Mouse (Mus musculus) forebrain, embryonic 11.5 days (tissue): Measurements from ENCODE around the gene Serpina7. TPM values are rescaled to one million over a fixed set of nuclear protein-coding genes. Genes with fewer than 3 reads are reported as not detected.

Source experiments
- ATAC-seq: fragments of 200-750 bp; cut with Nextera tagmentation; replicated peaks from 2 replicates; pipeline ENCODE4 v1.8.0; 2017; ENCODE audit warnings: moderate TSS enrichment; ENCODE audit not compliant: low FRiP score
- DNase-seq: peaks from one replicate; pipeline ENCODE4 v3.0.0-alpha.2; 2017; ENCODE audit warnings: low spot score
- H3K27ac ChIP-seq: fragments of 300-500 bp; sonication (generic); 2 replicates; pipeline ENCODE4 v1.5.1; 2014; ENCODE audit warnings: low read depth, low read length
- H3K27me3 ChIP-seq: fragments of 300-500 bp; sonication (generic); 2 replicates; pipeline ENCODE4 v1.6.1; 2014; ENCODE audit warnings: mild to moderate bottlenecking, low read length, mixed read lengths; ENCODE audit not compliant: control insufficient read depth, insufficient read depth
- H3K36me3 ChIP-seq: fragments of 300-500 bp; sonication (generic); 2 replicates; pipeline ENCODE4 v1.6.1; 2014; ENCODE audit warnings: mild to moderate bottlenecking, low read length, moderate library complexity, mixed read lengths; ENCODE audit not compliant: control insufficient read depth, insufficient read depth
- H3K4me1 ChIP-seq: fragments of 300-500 bp; sonication (generic); replicated peaks from 2 replicates; pipeline ENCODE4 v1.6.1; 2014; ENCODE audit warnings: low read length, mixed read lengths; ENCODE audit not compliant: control insufficient read depth, insufficient read depth
- H3K4me2 ChIP-seq: fragments of 300-500 bp; sonication (generic); 2 replicates; pipeline ENCODE4 v1.6.1; 2014; ENCODE audit warnings: low read depth, mild to moderate bottlenecking, low read length, moderate library complexity, mixed read lengths; ENCODE audit not compliant: severe bottlenecking
- H3K4me3 ChIP-seq: fragments of 300-500 bp; sonication (generic); 2 replicates; pipeline ENCODE4 v1.5.1; 2014; ENCODE audit warnings: low read depth, low read length
- H3K9ac ChIP-seq: fragments of 300-500 bp; sonication (generic); 2 replicates; pipeline ENCODE4 v1.6.1; 2014; ENCODE audit warnings: low read length
- H3K9me3 ChIP-seq: fragments of 300-500 bp; sonication (generic); 2 replicates; pipeline ENCODE4 v1.6.1; 2016; ENCODE audit warnings: low read length, mixed read lengths; ENCODE audit not compliant: control insufficient read depth
- WGBS: fragments of 180-500 bp; shearing (Covaris S2); extraction: QIAGEN DNeasy Blood & Tissue Kit; methylation state at CpG from one replicate; pipeline ENCODE4 v1.1.7; 2014; 5-methylcytosine and 5-hydroxymethylcytosine counted together
- polyA plus RNA-seq: library from polyadenylated mRNA; unstranded; fragments of >200 nt; fragmentation: Nextera tagmentation; extraction: Ambion mirVana; gene quantifications from 2 replicates; pipeline ENCODE4 v1.2.1, GENCODE M21; 2014

The Serpina7 gene
- polyA plus RNA-seq, 1 experiment from 2014 or later = not detected

DNA sequence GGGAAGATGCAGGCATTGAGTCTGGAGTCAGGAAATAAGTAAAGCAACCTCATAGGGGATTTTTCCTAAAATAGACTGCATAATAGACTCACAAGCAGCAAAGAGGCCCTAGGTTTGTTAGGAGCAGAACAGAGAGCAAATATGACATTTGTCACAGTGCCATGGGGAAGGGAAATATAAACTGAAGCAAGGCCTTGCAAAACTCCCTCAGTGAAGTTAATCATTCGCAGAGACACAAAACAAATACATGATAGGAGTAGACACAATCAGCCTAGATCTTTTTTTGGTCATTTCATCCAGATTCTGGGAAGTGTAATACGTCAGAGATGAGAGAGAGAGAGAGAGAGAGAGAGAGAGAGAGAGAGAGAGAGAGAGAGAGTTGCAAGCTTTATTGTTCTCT lies 45.7 kb downstream of the Serpina7 start:
- Histone ChIP-seq H3K4me2 (no peak overlapping the region), H3K4me3 (no peak overlapping the region), H3K36me3 (no peaks in the 10 kb centered on the region), H3K27me3 (no peaks in the 10 kb centered on the region), H3K4me1 (no peaks in the 10 kb centered on the region), H3K27ac (no peak overlapping the region), H3K9ac (no peak overlapping the region), H3K9me3 (no peaks in the 10 kb centered on the region)
- ATAC-seq (no peak), DNase-seq (no peak)
- WGBS = 83% methylated on average over 2 of the region's 2 CpGs

GRCm38 (mm10) chrX:139037666-139038065 lies 47.4 kb downstream of the Serpina7 start:
- 88% methylated on average over 1 of the region's 1 CpGs for WGBS
- no peak overlapping the region for H3K4me3 ChIP-seq
- no peak overlapping the region for H3K4me2 ChIP-seq
- H3K4me1 ChIP-seq = no peaks in the 10 kb centered on the region
- H3K36me3 ChIP-seq = no peaks in the 10 kb centered on the region
- no peak overlapping the region for H3K9ac ChIP-seq
- no peak overlapping the region for H3K27ac ChIP-seq
- H3K9me3 ChIP-seq = no peaks in the 10 kb centered on the region
- no peak for ATAC-seq
- DNase-seq = no peak
- H3K27me3 ChIP-seq = no peaks in the 10 kb centered on the region

Other genes with a start within 250 kb of the Serpina7 start
- 2.3 TPM in 2 replicates for gene Nrk, start 170.8 kb downstream of the Serpina7 start, polyA plus RNA-seq
- not detected in 2 replicates for gene 4930513O06Rik, start 1.0 kb upstream of the Serpina7 start, polyA plus RNA-seq
- not detected in 2 replicates for gene 4933428M09Rik, start 94.0 kb upstream of the Serpina7 start, polyA plus RNA-seq
- gene Mum1l1, start 124.8 kb upstream of the Serpina7 start, polyA plus RNA-seq = 19.9 and 21.7 TPM in 2 replicates
- not detected in 2 replicates for gene Trap1a, start 248.4 kb upstream of the Serpina7 start, polyA plus RNA-seq